In genomic region chr13:55847805-55848204, GRCm38 (mm10) we compare ENCODE assay signal across 13 mouse cellular contexts. TPM values are rescaled to one million over a fixed set of nuclear protein-coding genes. Genes with fewer than 3 reads are reported as not detected.
DNase-seq lines count a peak whose midpoint lies in the region; ATAC-seq lines count a peak whose summit lies in the region.
"Had no signal": no experiment of that assay in that cellular context is flagged by ENCODE, and none has a peak within 500 bp of the region (broad histone marks: within the 10 kb centered on the region; RNA-seq: fewer than 3 reads in every experiment).

No protein-coding gene starts in this region.

- DNase-seq in heart, adult 9 months (ENCODE audit: low spot score in 2 of 2), result no peak
- DNase-seq in neural tube, embryonic 10.5 days (ENCODE audit: extremely low spot score, low spot score), result peak; percentile 50
- DNase-seq in limb, embryonic 11.5 days (ENCODE audit: low spot score), result peak; percentile 34
- DNase-seq in yolk sac, embryonic 10.5 days (ENCODE audit: low spot score), result peak; percentile 64
- no peak for DNase-seq in cerebellum, adult 8-10 months
- no peak for DNase-seq in cerebellum, postnatal 36 days
- DNase-seq: forebrain, postnatal 0 days; right cerebral cortex, postnatal 25 days; thymus, adult 18-20 months had no signal

- peaks cover 47% of the 10 kb centered on the region for H3K27me3 ChIP-seq in heart, embryonic 15.5 days
- peaks cover 63% of the 10 kb centered on the region for H3K27me3 ChIP-seq in neural tube, embryonic 15.5 days (replicated peaks)
- peaks cover 5% of the 10 kb centered on the region; the same call in 1 of the 2 replicates for H3K27me3 ChIP-seq in limb, embryonic 11.5 days (ENCODE audit: control insufficient read depth, insufficient read depth, low read length)

- H3K36me3 ChIP-seq in heart, embryonic 15.5 days, result no peaks in the 10 kb centered on the region
- no peaks in the 10 kb centered on the region for H3K36me3 ChIP-seq in neural tube, embryonic 15.5 days
- H3K36me3 ChIP-seq in limb, embryonic 11.5 days (ENCODE audit: control insufficient read depth, insufficient read depth, low read length), result no peaks in the 10 kb centered on the region
- H3K36me3 ChIP-seq: hindbrain, embryonic 15.5 days; neural tube, embryonic 12.5 days had no signal

- H3K4me2 ChIP-seq in heart, embryonic 15.5 days, result peak overlapping the region; percentile 44
- no peak overlapping the region for H3K4me2 ChIP-seq in neural tube, embryonic 15.5 days
- peak overlapping the region; percentile 18; the same call in 1 of the 2 replicates for H3K4me2 ChIP-seq in limb, embryonic 11.5 days (ENCODE audit: low read depth, severe bottlenecking)
- H3K4me2 ChIP-seq: hindbrain, embryonic 15.5 days had no signal

- no peak overlapping the region for H3K9ac ChIP-seq in heart, embryonic 15.5 days
- no peak overlapping the region for H3K9ac ChIP-seq in neural tube, embryonic 15.5 days (replicated peaks)
- H3K9ac ChIP-seq in limb, embryonic 11.5 days (ENCODE audit: low read length), result no peak overlapping the region
- H3K9ac ChIP-seq: forebrain, postnatal 0 days; hindbrain, embryonic 15.5 days; neural tube, embryonic 12.5 days had no signal

- peak overlapping the region; percentile 11; the same call in 1 of the 2 replicates for H3K4me3 ChIP-seq in heart, embryonic 15.5 days
- no peak overlapping the region for H3K4me3 ChIP-seq in neural tube, embryonic 15.5 days (replicated peaks)
- H3K4me3 ChIP-seq in limb, embryonic 11.5 days (ENCODE audit: low read depth, low read length), result no peak overlapping the region
- H3K4me3 ChIP-seq: hindbrain, embryonic 15.5 days; neural tube, embryonic 12.5 days had no signal

- ATAC-seq in heart, embryonic 15.5 days (replicated peaks; ENCODE audit: insufficient number of reproducible peaks, insufficient read depth, low FRiP score, low read depth), result no peak; the same call in 1 of the 2 replicates
- no peak for ATAC-seq in neural tube, embryonic 15.5 days (ENCODE audit: low FRiP score)
- ATAC-seq in limb, embryonic 11.5 days (ENCODE audit: insufficient number of reproducible peaks, low FRiP score, low TSS enrichment, low read depth), result no peak
- ATAC-seq: forebrain, postnatal 0 days had no signal

- no peaks in the 10 kb centered on the region for H3K9me3 ChIP-seq in heart, embryonic 15.5 days (replicated peaks)
- H3K9me3 ChIP-seq in neural tube, embryonic 15.5 days (replicated peaks), result no peaks in the 10 kb centered on the region
- peaks cover 4% of the 10 kb centered on the region; the same call in 1 of the 2 replicates for H3K9me3 ChIP-seq in limb, embryonic 11.5 days (ENCODE audit: control insufficient read depth, low read length)
- H3K9me3 ChIP-seq: hindbrain, embryonic 15.5 days had no signal

- 23% methylated on average over 10 of the region's 10 CpGs for WGBS in heart, embryonic 15.5 days
- WGBS in neural tube, embryonic 15.5 days, result 49% methylated on average over 10 of the region's 10 CpGs
- 31% methylated on average over 10 of the region's 10 CpGs for WGBS in limb, embryonic 11.5 days

- H3K27ac ChIP-seq in heart, embryonic 15.5 days, result no peak overlapping the region
- H3K27ac ChIP-seq in neural tube, embryonic 15.5 days (replicated peaks), result no peak overlapping the region
- H3K27ac ChIP-seq in limb, embryonic 11.5 days (replicated peaks; ENCODE audit: low read depth, low read length), result no peak overlapping the region
- H3K27ac ChIP-seq: hindbrain, embryonic 15.5 days; neural tube, embryonic 12.5 days had no signal

- peaks cover 10% of the 10 kb centered on the region for H3K4me1 ChIP-seq in heart, embryonic 15.5 days (replicated peaks)
- H3K4me1 ChIP-seq in neural tube, embryonic 15.5 days, result peaks cover 18% of the 10 kb centered on the region; the same call in 1 of the 2 replicates
- H3K4me1 ChIP-seq in limb, embryonic 11.5 days (ENCODE audit: control insufficient read depth, insufficient read depth, low read length), result peaks cover 15% of the 10 kb centered on the region
- H3K4me1 ChIP-seq: hindbrain, embryonic 15.5 days had no signal

RNA-seq across cellular contexts. Expression of gene Pitx1, which starts 11.8 kb away (rescaled TPM):
- 0.05 and 0.46 TPM in 2 replicates for polyA plus RNA-seq in heart, embryonic 15.5 days (2015; fragmentation: Nextera tagmentation; extraction: Ambion mirVana)
- 0.29 TPM in 1 of 2 replicates, not detected in the other for polyA plus RNA-seq in neural tube, embryonic 15.5 days (2015; fragmentation: Nextera tagmentation; extraction: Ambion mirVana)
- 155 and 197 TPM in 2 replicates for polyA plus RNA-seq in limb, embryonic 11.5 days (2014; fragmentation: Nextera tagmentation; extraction: Ambion mirVana)
- polyA plus RNA-seq: forebrain, postnatal 0 days had no signal

Comparison
In these comparisons a context has a peak if more than half of its experiments do, and no peak if none do; other contexts are left out.
1. DNase-seq: peak in neural tube, embryonic 10.5 days (single experiment), limb, embryonic 11.5 days (single experiment) and yolk sac, embryonic 10.5 days (single experiment); none in heart, adult 9 months (0 of 2), cerebellum, adult 8-10 months (single experiment) and cerebellum, postnatal 36 days (0 of 2).
2. RNA of gene Pitx1, which starts 11.8 kb away (polyA plus RNA-seq): 155 to 197 TPM in limb, embryonic 11.5 days; 0.05 to 0.46 TPM in heart, embryonic 15.5 days and 0.29 TPM in neural tube, embryonic 15.5 days; every median in the first group is over 100 times any median in the second.